Mouse (Mus musculus) heart, adult 10 weeks (tissue): ENCODE data around the gene Tsc22d1. TPM values are rescaled to one million over a fixed set of nuclear protein-coding genes. Genes with fewer than 3 reads are reported as not detected.

Source experiments
- polyA plus RNA-seq: library from polyadenylated mRNA; stranded (reverse); fragments of 350-450 nt; fragmentation: Illumina TruSeq; extraction: RNeasy Lipid Tissue Mini Kit (QIAGEN cat#74804); gene quantifications from one replicate; pipeline ENCODE4 v1.2.3, GENCODE M21; 2014; ENCODE audit warnings: low read depth, low replicate concordance

Tsc22d1 gene
- polyA plus RNA-seq, result 320 TPM

GRCm38 (mm10) chr14:76414862-76415780, at the start of gene Tsc22d1:
Gene Tsc22d1 (plus strand): TSS chr14:76414961.

GRCm38 (mm10) chr14:76556852-76557208, 142.1 kb downstream of the Tsc22d1 start, which contains the start of gene Serp2:
Gene Serp2 (minus strand): TSS chr14:76556889.

Other genes with a start within 250 kb of the Tsc22d1 start
- not detected for gene Serp2, start 141.9 kb downstream of the Tsc22d1 start, polyA plus RNA-seq